Comparison of ENCODE assay signal across 9 mouse cellular contexts in the genomic region with DNA sequence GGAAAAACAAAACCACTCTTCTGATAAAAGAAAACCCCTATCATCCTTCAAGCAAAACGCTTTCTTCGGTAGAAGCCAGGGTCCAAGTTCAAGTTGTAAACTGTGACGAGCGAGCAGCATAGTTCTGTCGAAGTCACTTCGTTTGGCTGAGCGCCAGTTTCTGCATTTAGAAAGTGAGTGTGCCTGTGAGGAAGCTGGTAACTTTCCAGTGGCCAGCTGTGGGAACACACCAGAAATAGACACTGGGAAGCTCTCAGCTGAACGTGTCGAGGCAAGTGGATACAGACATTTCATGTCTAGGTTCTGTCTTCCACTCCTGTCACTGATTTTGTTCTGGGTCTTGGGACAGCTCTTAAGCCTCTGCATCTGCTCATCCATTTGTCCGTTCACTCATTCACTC. TPM values are rescaled to one million over a fixed set of nuclear protein-coding genes. Genes with fewer than 3 reads are reported as not detected.
DNase-seq lines count a peak whose midpoint lies in the region; ATAC-seq lines count a peak whose summit lies in the region.
"Had no signal": no experiment of that assay in that cellular context is flagged by ENCODE, and none has a peak within 500 bp of the region (broad histone marks: within the 10 kb centered on the region; RNA-seq: fewer than 3 reads in every experiment).

No protein-coding gene starts in this region.

- intact Hi-C loops in left cerebral cortex, postnatal 36 days (cut with DNase I) = no loop called here

- H3K4me3 ChIP-seq in forebrain, embryonic 12.5 days (replicated peaks) = no peak overlapping the region
- H3K4me3 ChIP-seq: neural tube, embryonic 12.5 days had no signal

- H3K9ac ChIP-seq in forebrain, embryonic 12.5 days = no peak overlapping the region
- H3K9ac ChIP-seq: neural tube, embryonic 12.5 days had no signal

- ATAC-seq in erythroblast, adult 5-6 weeks (replicated peaks; ENCODE audit: low FRiP score, poor library complexity, severe bottlenecking) = no peak
- no peak for ATAC-seq in forebrain, embryonic 12.5 days (ENCODE audit: low FRiP score)

- DNase-seq in B cell, adult 2 months = peak; percentile 21 to 27
- DNase-seq in adrenal gland, adult 18-20 months (ENCODE audit: low spot score in 2 of 2) = peak; percentile 74 to 80
- DNase-seq in gastrocnemius, postnatal 25 days = peak; percentile 87
- DNase-seq in kidney, adult 18-20 months = peak; percentile 82
- peak; percentile 72 to 81 for DNase-seq in left cerebral cortex, postnatal 36 days (ENCODE audit: low spot score in 2 of 2)
- peak; percentile 47 for DNase-seq in ovary, postnatal 36 days (ENCODE audit: low spot score)

- no peak overlapping the region for H3K27ac ChIP-seq in forebrain, embryonic 12.5 days
- H3K27ac ChIP-seq: neural tube, embryonic 12.5 days had no signal

- no peaks in the 10 kb centered on the region for H3K4me1 ChIP-seq in forebrain, embryonic 12.5 days

- WGBS in forebrain, embryonic 12.5 days = 83% methylated on average over 10 of the region's 10 CpGs

- H3K27me3 ChIP-seq in forebrain, embryonic 12.5 days = no peaks in the 10 kb centered on the region
- H3K27me3 ChIP-seq: neural tube, embryonic 12.5 days had no signal

- no peaks in the 10 kb centered on the region for H3K36me3 ChIP-seq in forebrain, embryonic 12.5 days (replicated peaks)
- H3K36me3 ChIP-seq: neural tube, embryonic 12.5 days had no signal

- H3K4me2 ChIP-seq in forebrain, embryonic 12.5 days = no peak overlapping the region
- H3K4me2 ChIP-seq: neural tube, embryonic 12.5 days had no signal

- H3K9me3 ChIP-seq in forebrain, embryonic 12.5 days = no peaks in the 10 kb centered on the region
- H3K9me3 ChIP-seq: neural tube, embryonic 12.5 days had no signal

RNA-seq across cellular contexts. Expression of a gene that starts 15.2 kb away (rescaled TPM):
- 10 to 100 TPM; 74.0 to 78.2 TPM for total RNA-seq in adrenal gland, adult 18-20 months (2021)
- 10 to 100 TPM; 67.7 to 74.0 TPM for total RNA-seq in gastrocnemius, postnatal 25 days (2021)
- 100 to 1,000 TPM in 1 of 2 experiments, 10 to 100 TPM in 1; 84.3 to 122 TPM for total RNA-seq in left cerebral cortex, postnatal 36 days (2021)
- 19.4 and 37.4 TPM in 2 replicates for total RNA-seq in erythroblast, adult 5-6 weeks (2015; ENCODE audit: low replicate concordance)
- total RNA-seq in erythroblast, adult 5-6 weeks (2017; ENCODE audit: low replicate concordance) = 13.5 and 18.0 TPM in 2 replicates
- polyA plus RNA-seq in forebrain, embryonic 12.5 days (2016; fragmentation: Nextera tagmentation; extraction: Ambion mirVana) = 95.4 and 95.5 TPM in 2 replicates

RNA-seq across cellular contexts. Expression of a gene that starts 24.3 kb away (rescaled TPM):
- total RNA-seq in adrenal gland, adult 18-20 months (2021) = 10 to 100 TPM in 1 of 2 experiments, 1 to 10 TPM in 1; 7.3 to 13.7 TPM
- total RNA-seq in gastrocnemius, postnatal 25 days (2021) = 10 to 100 TPM; 22.1 to 22.6 TPM
- total RNA-seq in left cerebral cortex, postnatal 36 days (2021) = 100 to 1,000 TPM; 143 to 155 TPM
- total RNA-seq in erythroblast, adult 5-6 weeks (2015; ENCODE audit: low replicate concordance) = not detected in 2 replicates
- not detected in 2 replicates for total RNA-seq in erythroblast, adult 5-6 weeks (2017; ENCODE audit: low replicate concordance)
- polyA plus RNA-seq in forebrain, embryonic 12.5 days (2016; fragmentation: Nextera tagmentation; extraction: Ambion mirVana) = 28.3 and 41.7 TPM in 2 replicates

Comparison
In these comparisons a context has a peak if more than half of its experiments do, and no peak if none do; other contexts are left out.
1. DNase-seq: peak in every context shown above with its lines; median percentile 87 in gastrocnemius, postnatal 25 days; 82 in kidney, adult 18-20 months; 77 in adrenal gland, adult 18-20 months; 76 in left cerebral cortex, postnatal 36 days; 47 in ovary, postnatal 36 days; 24 in B cell, adult 2 months.
2. RNA of a gene that starts 24.3 kb away (total RNA-seq): 143 to 155 TPM in left cerebral cortex, postnatal 36 days, 22.1 to 22.6 TPM in gastrocnemius, postnatal 25 days and 7.3 to 13.7 TPM in adrenal gland, adult 18-20 months; not detected in erythroblast, adult 5-6 weeks; every median in the first group is over 4 times any median in the second.